Mouse (Mus musculus) limb, embryonic 14.5 days (tissue): ENCODE data around the gene Epb41l1. TPM values are rescaled to one million over a fixed set of nuclear protein-coding genes. Genes with fewer than 3 reads are reported as not detected.

ENCODE experiments used
- ATAC-seq: fragments of 200-750 bp; cut with Nextera tagmentation; 2 replicates; pipeline ENCODE4 v1.8.0; 2017; ENCODE audit warnings: low read depth, moderate number of reproducible peaks, moderate TSS enrichment; ENCODE audit not compliant: low FRiP score
- DNase-seq: peaks from one replicate; pipeline ENCODE4 v3.0.0-alpha.2; 2015; ENCODE audit warnings: low spot score
- H3K27ac ChIP-seq: fragments of 300-500 bp; sonication (generic); replicated peaks from 2 replicates; pipeline ENCODE4 v1.5.1; 2014; ENCODE audit warnings: low read depth, mild to moderate bottlenecking, low read length, moderate library complexity, mixed read lengths
- H3K27me3 ChIP-seq: fragments of 300-500 bp; sonication (generic); 2 replicates; pipeline ENCODE4 v1.6.1; 2014; ENCODE audit warnings: low read length, mixed read lengths; ENCODE audit not compliant: control insufficient read depth, insufficient read depth
- H3K36me3 ChIP-seq: fragments of 300-500 bp; sonication (generic); 2 replicates; pipeline ENCODE4 v1.6.1; 2014; ENCODE audit warnings: mild to moderate bottlenecking, low read length, moderate library complexity, mixed read lengths; ENCODE audit not compliant: control insufficient read depth, insufficient read depth
- H3K4me1 ChIP-seq: fragments of 300-500 bp; sonication (generic); 2 replicates; pipeline ENCODE4 v1.6.1; 2014; ENCODE audit warnings: antibody characterized with exemption, low read length, mixed read lengths; ENCODE audit not compliant: control insufficient read depth, insufficient read depth
- H3K4me2 ChIP-seq: fragments of 300-500 bp; sonication (generic); replicated peaks from 2 replicates; pipeline ENCODE4 v1.6.1; 2014; ENCODE audit warnings: low read depth, mild to moderate bottlenecking, low read length, moderate library complexity; ENCODE audit not compliant: severe bottlenecking
- H3K4me3 ChIP-seq: fragments of 300-500 bp; sonication (generic); replicated peaks from 2 replicates; pipeline ENCODE4 v1.5.1; 2014; ENCODE audit warnings: low read length
- H3K9ac ChIP-seq: fragments of 300-500 bp; sonication (generic); 2 replicates; pipeline ENCODE4 v1.6.1; 2014; ENCODE audit warnings: mild to moderate bottlenecking, low read depth, low read length, moderate library complexity; ENCODE audit not compliant: severe bottlenecking
- H3K9me3 ChIP-seq: fragments of 300-500 bp; sonication (generic); 2 replicates; pipeline ENCODE4 v1.6.1; 2016; ENCODE audit warnings: low read length; ENCODE audit not compliant: control insufficient read depth
- POLR2A ChIP-seq: fragments of 200-500 bp; IDR thresholded peaks from 2 replicates; pipeline ENCODE4 v1.8.0; 2012; ENCODE audit warnings: inconsistent platforms, mild to moderate bottlenecking, moderate library complexity, borderline replicate concordance; ENCODE audit not compliant: insufficient read depth, insufficient read length; ENCODE audit errors: extremely low read depth
- WGBS: fragments of 180-500 bp; shearing (Covaris S2); extraction: QIAGEN DNeasy Blood & Tissue Kit; methylation state at CpG from one replicate; pipeline ENCODE4 v1.1.7; 2014; 5-methylcytosine and 5-hydroxymethylcytosine counted together
- polyA plus RNA-seq, 2 experiments: library from polyadenylated mRNA; depleted of rRNA in 1 of 2; stranded (reverse) in 1 of 2; unstranded in 1 of 2; fragments of >200 nt; fragmentation: Nextera tagmentation in 1 of 2; extraction: Ambion mirVana in 1 of 2; gene quantifications; 2 replicates each; pipeline versions ENCODE4 v1.2.1 to v1.2.3; 2012 to 2014

The Epb41l1 gene
- polyA plus RNA-seq, 2 experiments, result 5.0 to 37.0 TPM

- 12% methylated on average over 7 of the region's 8 CpGs for WGBS
These were observed 1.9 kb downstream of the Epb41l1 start for GRCm38 (mm10) chr2:156422631-156423030.

DNA sequence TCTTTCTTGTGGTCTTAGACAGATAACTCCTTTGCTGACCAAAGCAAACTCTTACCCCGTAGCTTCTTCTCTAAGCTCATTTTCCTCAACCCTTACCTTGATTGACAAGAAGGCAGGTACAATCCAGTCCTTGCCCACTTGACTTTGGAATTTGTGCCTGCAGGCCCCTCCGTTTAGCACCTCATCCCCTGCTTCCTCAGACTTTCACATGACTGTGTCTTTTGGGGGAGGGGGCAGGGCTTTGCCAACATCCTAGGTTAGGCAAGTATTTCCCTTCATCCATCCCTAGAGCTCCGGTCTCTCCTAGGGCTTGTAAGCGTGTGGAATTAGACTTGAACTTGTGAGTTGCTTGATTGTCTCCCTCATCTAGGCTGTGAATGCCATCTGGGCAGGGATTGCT, 3.0 kb downstream of the Epb41l1 start:
- Histone ChIP-seq H3K27ac (no peak overlapping the region), H3K9me3 (no peaks in the 10 kb centered on the region), H3K27me3 (peaks cover 26% of the 10 kb centered on the region), H3K4me2 (no peak overlapping the region), H3K4me1 (0 out of 2 replicates have a peak, but pooled peaks cover 10% of the 10 kb centered on the region), H3K4me3 (no peak overlapping the region), H3K36me3 (no peaks in the 10 kb centered on the region), H3K9ac (no peak overlapping the region)
- DNase-seq, result no peak
- no peak for ATAC-seq
- no peak for TF ChIP-seq POLR2A
- 70% methylated on average over 4 of the region's 4 CpGs for WGBS

More at GRCm38 (mm10) chr2:156422631-156423030, 1.9 kb downstream of the Epb41l1 start:
- no peak for TF ChIP-seq POLR2A
- Histone ChIP-seq H3K4me3 (peak overlapping the region; percentile 6; the same call in 1 of the 2 replicates), H3K9me3 (no peaks in the 10 kb centered on the region), H3K4me1 (0 out of 2 replicates have a peak, but pooled peaks cover 10% of the 10 kb centered on the region), H3K36me3 (no peaks in the 10 kb centered on the region), H3K4me2 (peak overlapping the region; percentile 95), H3K9ac (no peak overlapping the region), H3K27ac (no peak overlapping the region), H3K27me3 (peaks cover 26% of the 10 kb centered on the region)
- DNase-seq, result no peak
- no peak for ATAC-seq

- H3K4me1 ChIP-seq, result peaks cover 15% of the 10 kb centered on the region; the same call in 1 of the 2 replicates
- H3K27me3 ChIP-seq, result peaks cover 20% of the 10 kb centered on the region
- no peak overlapping the region for H3K4me3 ChIP-seq
- no peak for TF ChIP-seq POLR2A
- 48% methylated on average over 2 of the region's 2 CpGs for WGBS
- no peak overlapping the region for H3K4me2 ChIP-seq
- ATAC-seq, result no peak
- H3K36me3 ChIP-seq, result no peaks in the 10 kb centered on the region
- no peak overlapping the region for H3K9ac ChIP-seq
- H3K27ac ChIP-seq, result no peak overlapping the region
- DNase-seq, result no peak
- no peaks in the 10 kb centered on the region for H3K9me3 ChIP-seq
These were observed 4.9 kb downstream of the Epb41l1 start for GRCm38 (mm10) chr2:156425618-156426017.

DNA sequence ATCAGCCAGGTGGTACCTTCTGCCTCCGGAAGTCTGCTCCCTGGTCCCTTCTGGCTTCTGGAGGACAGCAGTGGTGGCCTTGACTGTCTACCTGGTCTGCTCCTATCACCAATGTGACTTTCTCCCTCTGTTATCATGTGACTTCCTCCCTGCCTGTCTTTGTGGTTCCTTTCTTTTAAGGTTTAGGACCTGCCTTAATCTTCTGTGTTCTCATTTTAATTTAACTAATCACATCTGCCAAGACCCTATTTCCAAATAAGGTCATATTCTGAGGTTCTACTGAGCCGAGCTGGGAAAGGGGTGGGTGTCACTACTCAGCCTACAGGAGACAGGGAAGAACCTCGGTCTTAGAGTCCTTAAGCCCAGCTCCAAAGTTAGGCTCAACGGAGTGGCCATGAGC, 5.4 kb downstream of the Epb41l1 start:
- Histone ChIP-seq H3K27me3 (peaks cover 17% of the 10 kb centered on the region), H3K4me3 (no peak overlapping the region), H3K27ac (no peak overlapping the region), H3K9ac (no peak overlapping the region), H3K4me1 (peaks cover 15% of the 10 kb centered on the region; the same call in 1 of the 2 replicates), H3K4me2 (no peak overlapping the region), H3K36me3 (no peaks in the 10 kb centered on the region), H3K9me3 (no peaks in the 10 kb centered on the region)
- DNase-seq (no peak), ATAC-seq (no peak)
- WGBS, result 59% methylated on average over 4 of the region's 4 CpGs
- TF ChIP-seq POLR2A, result no peak

DNA sequence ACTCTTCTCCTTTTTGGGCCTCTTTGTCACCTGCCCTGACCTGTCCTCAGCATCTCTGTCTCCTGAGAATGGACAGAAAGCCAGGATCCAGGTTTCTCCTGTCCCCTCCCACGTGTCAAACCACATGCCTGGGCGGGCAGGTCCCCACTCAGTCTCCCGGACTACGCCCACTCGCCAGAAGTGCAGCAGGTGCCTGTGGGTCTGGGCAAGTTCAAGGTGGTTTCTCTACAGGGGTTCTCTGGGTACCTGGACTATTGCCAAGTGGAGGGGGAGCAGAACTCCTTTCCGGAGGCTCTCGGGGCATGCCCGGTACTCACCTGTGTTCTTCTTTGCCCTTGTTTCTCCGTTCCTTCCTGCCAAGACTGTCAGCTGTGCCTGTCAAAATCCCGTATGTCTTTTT, 9.1 kb downstream of the Epb41l1 start:
- Histone ChIP-seq H3K4me2 (no peak overlapping the region), H3K4me1 (peaks cover 21% of the 10 kb centered on the region), H3K27me3 (no peaks in the 10 kb centered on the region), H3K4me3 (no peak overlapping the region), H3K9me3 (no peaks in the 10 kb centered on the region), H3K9ac (no peak overlapping the region), H3K27ac (no peak overlapping the region), H3K36me3 (no peaks in the 10 kb centered on the region)
- no peak for TF ChIP-seq POLR2A
- ATAC-seq (no peak), DNase-seq (no peak)
- 52% methylated on average over 10 of the region's 10 CpGs for WGBS

GRCm38 (mm10) chr2:156430326-156430725, 9.6 kb downstream of the Epb41l1 start:
- H3K9ac ChIP-seq, result no peak overlapping the region
- no peaks in the 10 kb centered on the region for H3K9me3 ChIP-seq
- H3K4me3 ChIP-seq, result no peak overlapping the region
- H3K27me3 ChIP-seq, result no peaks in the 10 kb centered on the region
- H3K36me3 ChIP-seq, result no peaks in the 10 kb centered on the region
- DNase-seq (no peak), ATAC-seq (0 out of 2 replicates have a peak, but pooled peaks have one; percentile 26)
- H3K4me2 ChIP-seq, result no peak overlapping the region
- H3K4me1 ChIP-seq, result peaks cover 21% of the 10 kb centered on the region
- WGBS, result 22% methylated on average over 4 of the region's 4 CpGs
- H3K27ac ChIP-seq, result no peak overlapping the region
- no peak for TF ChIP-seq POLR2A
